Mouse (Mus musculus) retina, embryonic 14.5 days (tissue): ENCODE results near the gene Atp8a1.
"Not testable (repeated sequence)": the region's sequence is repeated elsewhere in the genome, so short reads cannot be mapped to it uniquely, and the experiment has no call there.

Experiments used
- DNase-seq: peaks from one replicate; pipeline ENCODE4 v3.0.0-alpha.2; 2015; ENCODE audit warnings: low spot score

Gene Atp8a1

DNA sequence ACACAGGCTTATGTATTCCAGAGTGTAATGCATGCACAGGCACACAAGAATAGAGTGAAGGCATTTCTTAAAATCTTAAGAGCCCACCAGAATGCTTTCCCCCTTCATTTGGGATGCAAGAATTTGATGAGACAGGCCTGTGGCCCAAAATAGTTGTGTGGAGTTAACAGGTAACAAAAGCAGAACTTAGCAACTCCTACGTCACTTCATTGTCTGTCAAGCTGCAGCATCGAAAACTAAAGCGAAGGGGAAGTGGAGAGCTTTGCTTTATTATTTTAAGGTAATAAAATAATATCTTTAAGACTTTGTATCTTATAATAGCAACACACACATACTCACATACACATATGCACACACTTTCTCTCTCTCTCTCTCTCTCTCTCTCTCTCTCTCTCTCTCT lies 20.3 kb downstream of the Atp8a1 start:
- DNase-seq: no peak

GRCm38 (mm10) chr5:67826278-67826677 lies 21.0 kb downstream of the Atp8a1 start:
- no peak for DNase-seq

GRCm38 (mm10) chr5:67824600-67824999 lies 22.6 kb downstream of the Atp8a1 start:
- no peak for DNase-seq

DNA sequence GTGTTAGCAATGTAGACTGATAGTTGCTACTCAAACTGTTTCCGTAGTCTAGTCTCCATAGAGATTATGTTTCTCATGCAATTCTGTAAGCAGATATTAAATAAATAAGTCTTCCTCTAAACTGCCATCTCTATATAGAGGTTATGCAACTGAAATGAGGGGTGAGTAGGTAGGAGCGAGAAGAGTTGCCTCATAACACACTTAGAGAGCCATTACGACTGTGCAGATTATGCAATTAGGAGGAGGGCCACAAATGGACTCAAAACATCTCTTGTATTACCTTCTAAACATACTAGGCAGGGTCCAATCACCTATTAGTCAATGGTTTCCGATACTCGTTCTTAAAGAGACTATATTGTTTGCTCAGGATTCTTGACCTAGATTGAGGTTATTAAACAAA lies 23.5 kb downstream of the Atp8a1 start:
- no peak for DNase-seq

- DNase-seq: no peak
Observed at GRCm38 (mm10) chr5:67822619-67823018, 24.6 kb downstream of the Atp8a1 start.

GRCm38 (mm10) chr5:67821987-67822401 lies 25.2 kb downstream of the Atp8a1 start:
- no peak for DNase-seq

- no peak for DNase-seq
Observed at GRCm38 (mm10) chr5:67821185-67821584, 26.0 kb downstream of the Atp8a1 start.

GRCm38 (mm10) chr5:67819451-67819850 lies 27.8 kb downstream of the Atp8a1 start:
- no peak for DNase-seq

GRCm38 (mm10) chr5:67815572-67816325 lies 31.5 kb downstream of the Atp8a1 start:
- no peak for DNase-seq

DNA sequence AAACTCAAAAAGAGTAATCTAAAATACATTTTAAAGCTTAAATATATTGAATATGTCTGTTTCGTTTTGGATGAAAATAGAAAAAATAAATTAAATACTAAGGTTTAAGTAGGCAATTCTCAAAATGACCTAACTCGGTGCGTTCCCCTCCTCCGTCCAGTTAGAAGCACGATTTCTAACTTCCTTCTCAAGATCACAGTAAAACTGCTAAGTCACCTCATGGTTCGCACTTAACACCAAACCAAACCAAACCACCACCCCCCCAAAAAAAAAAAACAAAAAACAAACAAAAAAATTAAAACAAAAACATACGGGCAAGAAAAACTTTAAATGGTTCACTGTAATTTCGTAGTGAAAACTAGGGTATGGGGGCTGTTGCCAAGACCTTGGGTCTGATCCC lies 32.2 kb downstream of the Atp8a1 start:
- DNase-seq: not testable (repeated sequence)

GRCm38 (mm10) chr5:67814437-67814965 lies 32.7 kb downstream of the Atp8a1 start:
- DNase-seq: no peak

DNA sequence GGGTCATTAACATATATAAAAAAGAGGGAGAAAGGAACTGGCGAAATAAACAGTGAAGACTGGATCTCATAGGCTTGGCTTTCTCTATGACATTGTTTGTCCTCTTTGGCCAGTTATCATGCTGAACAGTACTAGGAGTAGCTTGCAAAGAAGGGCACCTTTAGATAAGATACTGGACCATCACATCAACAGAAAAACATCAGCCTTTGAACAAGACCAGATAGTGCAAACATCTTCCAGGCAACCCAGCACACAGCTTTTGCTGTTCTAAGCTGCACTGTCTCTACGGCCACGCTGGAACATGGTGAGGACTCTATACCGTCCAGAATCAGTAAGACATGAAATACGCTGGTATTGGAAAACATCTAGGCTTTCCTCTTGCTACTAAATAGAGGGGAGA lies 33.9 kb downstream of the Atp8a1 start:
- no peak for DNase-seq

- DNase-seq: no peak
Observed at GRCm38 (mm10) chr5:67802174-67803030, 44.8 kb downstream of the Atp8a1 start.

DNA sequence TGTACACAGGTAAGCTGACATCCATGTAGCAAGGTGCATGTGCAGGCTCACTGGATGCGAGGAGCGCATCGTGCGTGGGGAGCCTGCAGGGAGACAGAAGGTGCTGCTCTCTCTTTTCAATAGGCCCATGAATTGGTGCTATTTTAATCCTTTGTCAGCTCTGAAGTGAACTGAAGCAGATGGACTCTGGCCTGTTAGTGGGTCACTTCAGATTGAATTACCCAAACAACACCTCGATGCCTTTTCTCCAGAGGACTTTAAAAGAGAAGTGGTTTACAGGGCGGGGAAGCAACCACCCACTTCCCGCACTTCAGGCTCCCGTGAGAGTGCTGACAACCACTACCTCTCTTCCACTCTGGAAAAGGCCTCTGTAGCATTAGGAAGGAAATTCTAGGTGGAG lies 46.4 kb downstream of the Atp8a1 start:
- DNase-seq: peak; percentile 34

DNA sequence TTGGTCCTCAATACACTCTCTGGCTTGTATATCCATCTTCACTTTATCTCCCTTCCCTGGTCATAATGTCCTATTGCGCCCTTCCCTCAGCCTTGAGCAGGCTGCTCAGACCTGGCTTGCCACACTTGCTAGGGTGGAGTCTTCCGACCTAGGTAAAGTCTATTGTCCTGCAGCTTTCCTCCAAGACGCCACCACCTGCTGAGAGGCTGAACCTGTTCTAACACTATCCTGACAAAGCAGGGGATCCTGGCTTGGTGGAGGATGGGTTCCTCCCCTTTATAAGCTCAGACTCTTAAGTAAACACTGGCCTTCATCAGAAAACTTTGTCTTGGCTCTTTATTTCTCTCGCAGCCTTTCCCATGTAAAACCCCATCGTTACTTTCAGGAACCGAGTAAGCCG lies 47.4 kb downstream of the Atp8a1 start:
- no peak for DNase-seq

DNA sequence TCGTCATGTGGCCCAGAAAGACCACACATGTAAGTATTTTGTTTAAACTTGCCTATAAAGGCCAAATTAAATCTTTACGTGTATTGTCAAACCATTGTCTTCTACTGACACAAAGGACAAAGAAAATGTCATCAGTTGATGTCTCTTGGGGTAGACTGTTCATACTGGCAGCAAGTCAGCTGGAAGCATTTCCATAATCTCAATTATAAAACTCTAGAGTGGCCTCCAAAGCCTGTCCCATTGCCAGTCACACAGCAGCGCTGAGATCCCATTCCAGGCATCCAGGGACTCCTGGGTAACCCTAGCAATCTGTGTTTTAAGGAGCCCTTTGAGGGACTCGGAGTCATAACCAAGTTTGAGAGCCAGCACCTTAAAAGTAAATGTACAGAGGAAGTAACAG lies 48.9 kb downstream of the Atp8a1 start:
- no peak for DNase-seq

GRCm38 (mm10) chr5:67797006-67797958 lies 50.0 kb downstream of the Atp8a1 start:
- no peak for DNase-seq

GRCm38 (mm10) chr5:67794129-67794800 lies 53.0 kb downstream of the Atp8a1 start:
- no peak for DNase-seq

GRCm38 (mm10) chr5:67782775-67783174 lies 64.5 kb downstream of the Atp8a1 start:
- no peak for DNase-seq

DNA sequence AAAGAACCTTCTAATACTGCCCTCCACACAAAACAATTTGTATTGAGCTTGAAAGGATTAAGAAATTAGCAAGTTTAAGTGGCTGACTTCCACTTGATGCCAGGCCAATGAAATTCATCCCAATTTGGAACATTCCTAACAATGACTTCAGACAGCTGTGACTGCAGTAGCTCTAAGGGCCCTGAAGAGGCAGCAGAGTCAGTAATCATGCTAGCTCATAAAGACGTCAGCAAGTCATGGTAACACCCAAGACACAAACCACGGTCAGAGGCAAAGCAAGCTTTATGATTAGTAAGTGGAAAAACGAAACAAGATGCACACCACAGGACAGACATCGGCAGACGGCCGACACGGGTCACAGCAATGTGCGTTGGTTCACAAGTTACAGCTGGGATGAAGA lies 69.2 kb downstream of the Atp8a1 start:
- DNase-seq: peak; percentile 38

GRCm38 (mm10) chr5:67774186-67774585 lies 73.0 kb downstream of the Atp8a1 start:
- no peak for DNase-seq
